Mouse (Mus musculus) midbrain, postnatal 0 days (tissue): Measurements from ENCODE around the gene Nphs2. TPM values are rescaled to one million over a fixed set of nuclear protein-coding genes. Genes with fewer than 3 reads are reported as not detected.

Experiments used
- ATAC-seq: fragments of 200-750 bp; cut with Nextera tagmentation; 2 replicates; pipeline ENCODE4 v1.8.0; 2017; ENCODE audit warnings: moderate number of reproducible peaks, mild to moderate bottlenecking, moderate TSS enrichment, moderate library complexity; ENCODE audit not compliant: low FRiP score
- DNase-seq: peaks from one replicate; pipeline ENCODE4 v3.0.0-alpha.2; 2015; ENCODE audit warnings: low spot score
- H3K27ac ChIP-seq: fragments of 300-500 bp; sonication (generic); 2 replicates; pipeline ENCODE4 v1.5.1; 2014; ENCODE audit warnings: low read depth, mild to moderate bottlenecking, low read length, mixed read lengths
- H3K27me3 ChIP-seq: fragments of 300-500 bp; sonication (generic); 2 replicates; pipeline ENCODE4 v1.6.1; 2014; ENCODE audit warnings: low read length, control low read depth, mixed read lengths; ENCODE audit not compliant: insufficient read depth
- H3K36me3 ChIP-seq: fragments of 300-500 bp; sonication (generic); 2 replicates; pipeline ENCODE4 v1.6.1; 2014; ENCODE audit warnings: low read length, control low read depth, mixed read lengths; ENCODE audit not compliant: insufficient read depth
- H3K4me1 ChIP-seq: fragments of 300-500 bp; sonication (generic); 2 replicates; pipeline ENCODE4 v1.6.1; 2014; ENCODE audit warnings: mild to moderate bottlenecking, control low read depth, antibody characterized with exemption, low read length, mixed read lengths; ENCODE audit not compliant: insufficient read depth
- H3K4me2 ChIP-seq: fragments of 300-500 bp; sonication (generic); 2 replicates; pipeline ENCODE4 v1.6.1; 2014; ENCODE audit warnings: low read depth, mild to moderate bottlenecking, low read length, mixed read lengths; ENCODE audit not compliant: poor library complexity, severe bottlenecking
- H3K4me3 ChIP-seq: fragments of 300-500 bp; sonication (generic); 2 replicates; pipeline ENCODE4 v1.5.1; 2014; ENCODE audit warnings: low read depth, mild to moderate bottlenecking, low read length, moderate library complexity
- H3K9ac ChIP-seq: fragments of 300-500 bp; sonication (generic); replicated peaks from 2 replicates; pipeline ENCODE4 v1.6.1; 2014; ENCODE audit warnings: mild to moderate bottlenecking, low read length, moderate library complexity, mixed read lengths; ENCODE audit not compliant: poor library complexity, severe bottlenecking
- H3K9me3 ChIP-seq: fragments of 300-500 bp; sonication (generic); 2 replicates; pipeline ENCODE4 v1.6.1; 2016; ENCODE audit warnings: low read length, control low read depth
- CTCF ChIP-seq: IDR thresholded peaks from 2 replicates; pipeline ENCODE4 v1.5.1; 2016; ENCODE audit warnings: antibody characterized with exemption, mild to moderate bottlenecking
- WGBS: fragments of 180-500 bp; shearing (Covaris S2); extraction: QIAGEN DNeasy Blood & Tissue Kit; methylation state at CpG from one replicate; pipeline ENCODE4 v1.1.7; 2014; 5-methylcytosine and 5-hydroxymethylcytosine counted together
- polyA plus RNA-seq: library from polyadenylated mRNA; unstranded; fragments of >200 nt; fragmentation: Nextera tagmentation; extraction: Ambion mirVana; gene quantifications from 2 replicates; pipeline ENCODE4 v1.2.1, GENCODE M21; 2015
- total RNA-seq: library from RNA; depleted of rRNA; stranded (reverse); fragments of >200 nt; gene quantifications from 2 replicates; pipeline ENCODE4 v1.2.3, GENCODE M21; 2014

Gene Nphs2
- total and polyA plus RNA-seq, 2 experiments from 2014 or later: 0.68 to 2.1 TPM

- no peak overlapping the region for H3K9ac ChIP-seq
- H3K4me3 ChIP-seq: no peak overlapping the region
- H3K4me2 ChIP-seq: no peak overlapping the region
- no peak for TF ChIP-seq CTCF
- H3K27me3 ChIP-seq: no peaks in the 10 kb centered on the region
- no peaks in the 10 kb centered on the region for H3K4me1 ChIP-seq
- H3K27ac ChIP-seq: no peak overlapping the region
- no peaks in the 10 kb centered on the region for H3K9me3 ChIP-seq
- ATAC-seq: no peak
- 95% methylated on average over 6 of the region's 6 CpGs for WGBS
- DNase-seq: no peak
- no peaks in the 10 kb centered on the region for H3K36me3 ChIP-seq
Measured at GRCm38 (mm10) chr1:156290016-156290415, 20.5 kb upstream of the Nphs2 start.

- DNase-seq: peak; percentile 50
- H3K4me2 ChIP-seq: peak within 1 kb of the TSS; percentile 97
- WGBS: under 1% methylated on average over 59 of the region's 85 CpGs
- H3K36me3 ChIP-seq: no peaks in the 10 kb centered on the region
- TF ChIP-seq CTCF: no peak
- H3K9me3 ChIP-seq: no peaks in the 10 kb centered on the region
- peak within 1 kb of the TSS; percentile 72 for H3K4me3 ChIP-seq
- no peak within 1 kb of the TSS for H3K27ac ChIP-seq
- H3K9ac ChIP-seq: peak within 1 kb of the TSS; percentile 77
- peak; percentile 82 for ATAC-seq
- H3K27me3 ChIP-seq: peaks cover 14% of the 10 kb centered on the region; the same call in 1 of the 2 replicates
- no peaks in the 10 kb centered on the region for H3K4me1 ChIP-seq
Measured at GRCm38 (mm10) chr1:156302911-156303749, 7.4 kb upstream of the Nphs2 start, which contains the start of gene Tdrd5. TSS of gene Tdrd5 (minus strand) at chr1:156303664.

GRCm38 (mm10) chr1:156308595-156308994, 1.9 kb upstream of the Nphs2 start:
- Histone ChIP-seq H3K9me3 (no peaks in the 10 kb centered on the region), H3K4me2 (no peak overlapping the region), H3K36me3 (no peaks in the 10 kb centered on the region), H3K27ac (no peak overlapping the region), H3K27me3 (peaks cover 23% of the 10 kb centered on the region), H3K4me1 (0 out of 2 replicates have a peak, but pooled peaks cover 2% of the 10 kb centered on the region), H3K4me3 (no peak overlapping the region), H3K9ac (no peak overlapping the region)
- DNase-seq: no peak
- no peak for ATAC-seq
- no peak for TF ChIP-seq CTCF
- WGBS: 72% methylated on average over 1 of the region's 1 CpGs

- 90% methylated on average over 9 of the region's 9 CpGs for WGBS
Measured at GRCm38 (mm10) chr1:156323126-156323525, 12.6 kb downstream of the Nphs2 start.

GRCm38 (mm10) chr1:156340847-156341246, 30.3 kb downstream of the Nphs2 start:
- Histone ChIP-seq H3K27me3 (no peaks in the 10 kb centered on the region), H3K36me3 (no peaks in the 10 kb centered on the region), H3K4me1 (no peaks in the 10 kb centered on the region), H3K9me3 (no peaks in the 10 kb centered on the region), H3K4me2 (no peak overlapping the region), H3K27ac (no peak overlapping the region), H3K9ac (no peak overlapping the region), H3K4me3 (no peak overlapping the region)
- no peak for TF ChIP-seq CTCF
- DNase-seq (no peak), ATAC-seq (no peak)
- 81% methylated on average over 4 of the region's 4 CpGs for WGBS

More at GRCm38 (mm10) chr1:156323126-156323525, 12.6 kb downstream of the Nphs2 start:
- H3K4me2 ChIP-seq: no peak overlapping the region
- no peak overlapping the region for H3K27ac ChIP-seq
- H3K9ac ChIP-seq: no peak overlapping the region
- H3K36me3 ChIP-seq: no peaks in the 10 kb centered on the region
- no peak for DNase-seq
- no peak for TF ChIP-seq CTCF
- no peak for ATAC-seq
- H3K4me1 ChIP-seq: no peaks in the 10 kb centered on the region
- H3K4me3 ChIP-seq: no peak overlapping the region
- no peaks in the 10 kb centered on the region for H3K9me3 ChIP-seq
- H3K27me3 ChIP-seq: no peaks in the 10 kb centered on the region

GRCm38 (mm10) chr1:156344433-156344832, 33.9 kb downstream of the Nphs2 start:
- Histone ChIP-seq H3K9me3 (no peaks in the 10 kb centered on the region), H3K9ac (no peak overlapping the region), H3K27ac (no peak overlapping the region), H3K4me1 (no peaks in the 10 kb centered on the region), H3K36me3 (no peaks in the 10 kb centered on the region), H3K4me3 (no peak overlapping the region), H3K4me2 (no peak overlapping the region), H3K27me3 (no peaks in the 10 kb centered on the region)
- ATAC-seq: no peak
- no peak for TF ChIP-seq CTCF
- DNase-seq: no peak
- 86% methylated on average over 4 of the region's 4 CpGs for WGBS
